8 mouse cellular contexts compared by ENCODE assay signal in genomic region chr8:111343225-111343624, GRCm38 (mm10). TPM values are rescaled to one million over a fixed set of nuclear protein-coding genes. Genes with fewer than 3 reads are reported as not detected.
DNase-seq lines count a peak whose midpoint lies in the region; ATAC-seq and TF ChIP-seq lines count a peak whose summit lies in the region.

No protein-coding gene starts in this region.

- H3K9ac ChIP-seq in kidney, postnatal 0 days (ENCODE audit: low read depth, low read length), result no peak overlapping the region
- no peak overlapping the region for H3K9ac ChIP-seq in liver, embryonic 14.5 days (replicated peaks)

- DNase-seq in 3T3-L1 (ENCODE audit: low read depth, low spot score), result peak; percentile 93
- peak; percentile 89 for DNase-seq in MN1 (ENCODE audit: low spot score)
- DNase-seq in cerebellum, adult 8-10 months, result peak; percentile 77
- peak; percentile 47 to 55 for DNase-seq in gastrocnemius, adult 8-10 months (ENCODE audit: low spot score in 2 of 2)
- DNase-seq in kidney, postnatal 0 days (ENCODE audit: low spot score), result peak; percentile 93
- DNase-seq in liver, embryonic 14.5 days (ENCODE audit: low read depth in 3 of 3, low spot score in 3 of 3), result peak; percentile 38 to 45 (median 45)
- peak; percentile 59 for DNase-seq in retina, postnatal 7 days (ENCODE audit: low read depth, low spot score)
- peak; percentile 90 for DNase-seq in thymus, postnatal 4 days

- H3K4me3 ChIP-seq in kidney, postnatal 0 days (replicated peaks; ENCODE audit: low read depth, low read length), result no peak overlapping the region
- H3K4me3 ChIP-seq in liver, embryonic 14.5 days (ENCODE audit: insufficient read depth in 1 of 2, low read depth in 2 of 2, low read length in 2 of 2), result no peak overlapping the region

- WGBS in kidney, postnatal 0 days, result 11% methylated on average over 5 of the region's 5 CpGs
- 2% methylated on average over 5 of the region's 5 CpGs for WGBS in liver, embryonic 14.5 days (ENCODE audit: insufficient replicate concordance)

- peak; percentile 96 for TF ChIP-seq CTCF in kidney, postnatal 0 days (IDR thresholded peaks at IDR 0.05; ENCODE audit: low read depth)
- TF ChIP-seq CTCF in liver, embryonic 14.5 days (IDR thresholded peaks at IDR 0.05; ENCODE audit: low read depth), result peak; percentile 90

- H3K9me3 ChIP-seq in kidney, postnatal 0 days (replicated peaks; ENCODE audit: low read length), result no peaks in the 10 kb centered on the region
- no peaks in the 10 kb centered on the region for H3K9me3 ChIP-seq in liver, embryonic 14.5 days (ENCODE audit: control insufficient read depth, low read length)

- H3K4me1 ChIP-seq in kidney, postnatal 0 days (replicated peaks; ENCODE audit: insufficient read depth, low read length), result no peaks in the 10 kb centered on the region
- peaks cover 0 to 3% of the 10 kb centered on the region in 2 experiments; a peak in 2 of 4 replicates for H3K4me1 ChIP-seq in liver, embryonic 14.5 days (replicated peaks; ENCODE audit: control insufficient read depth in 2 of 2, insufficient read depth in 2 of 2, low read length in 1 of 2)

- no peaks in the 10 kb centered on the region for H3K36me3 ChIP-seq in kidney, postnatal 0 days (ENCODE audit: insufficient read depth, low read length)
- H3K36me3 ChIP-seq in liver, embryonic 14.5 days (replicated peaks; ENCODE audit: control insufficient read depth, insufficient read depth, low read depth), result no peaks in the 10 kb centered on the region

- no peaks in the 10 kb centered on the region for H3K27me3 ChIP-seq in kidney, postnatal 0 days (ENCODE audit: insufficient read depth, low read length)
- H3K27me3 ChIP-seq in liver, embryonic 14.5 days (ENCODE audit: control insufficient read depth, insufficient read depth, low read length), result no peaks in the 10 kb centered on the region

- no peak overlapping the region for H3K4me2 ChIP-seq in kidney, postnatal 0 days (ENCODE audit: low read length)
- no peak overlapping the region for H3K4me2 ChIP-seq in liver, embryonic 14.5 days (ENCODE audit: low read depth)

- TF ChIP-seq EP300 in liver, embryonic 14.5 days (IDR thresholded peaks at IDR 0.05; ENCODE audit: low read depth), result no peak

- H3K27ac ChIP-seq in kidney, postnatal 0 days, result no peak overlapping the region
- H3K27ac ChIP-seq in liver, embryonic 14.5 days, result no peak overlapping the region

- ATAC-seq in kidney, postnatal 0 days (replicated peaks; ENCODE audit: low FRiP score, low read depth), result peak; percentile 75
- no peak for ATAC-seq in liver, embryonic 14.5 days (ENCODE audit: insufficient read depth)

RNA-seq across cellular contexts. Expression of gene Mlkl, which starts 5.2 kb away (rescaled TPM):
- 1 to 10 TPM in 1 of 4 experiments, under 1 TPM in 3; 0.29 to 1.6 (median 0.76) TPM for total RNA-seq in gastrocnemius, adult 8-10 months (2022)
- 2.5 and 3.1 TPM in 2 replicates for polyA plus RNA-seq in kidney, postnatal 0 days (2015; fragmentation: Nextera tagmentation; extraction: Ambion mirVana)
- polyA plus RNA-seq in liver, embryonic 14.5 days (2012; rRNA removed), result 1.3 and 1.6 TPM in 2 replicates
- 2.3 and 2.8 TPM in 2 replicates for polyA plus RNA-seq in liver, embryonic 14.5 days (2014; fragmentation: Nextera tagmentation; extraction: Ambion mirVana)

RNA-seq across cellular contexts. Expression of gene Rfwd3, which starts 43.2 kb away (rescaled TPM):
- total RNA-seq in gastrocnemius, adult 8-10 months (2022), result 1 to 10 TPM; 4.1 to 4.7 (median 4.2) TPM
- polyA plus RNA-seq in kidney, postnatal 0 days (2015; fragmentation: Nextera tagmentation; extraction: Ambion mirVana), result 24.7 and 30.9 TPM in 2 replicates
- polyA plus RNA-seq in liver, embryonic 14.5 days (2012; rRNA removed), result 16.9 and 24.5 TPM in 2 replicates
- 43.8 and 49.9 TPM in 2 replicates for polyA plus RNA-seq in liver, embryonic 14.5 days (2014; fragmentation: Nextera tagmentation; extraction: Ambion mirVana)

RNA-seq across cellular contexts. Expression of gene Fa2h, which starts 50.4 kb away (rescaled TPM):
- under 1 TPM; 0.17 to 0.58 (median 0.29) TPM for total RNA-seq in gastrocnemius, adult 8-10 months (2022)
- 5.0 and 5.4 TPM in 2 replicates for polyA plus RNA-seq in kidney, postnatal 0 days (2015; fragmentation: Nextera tagmentation; extraction: Ambion mirVana)
- polyA plus RNA-seq in liver, embryonic 14.5 days (2012; rRNA removed), result 0.02 and 0.08 TPM in 2 replicates
- 0.05 TPM in 1 of 2 replicates, not detected in the other for polyA plus RNA-seq in liver, embryonic 14.5 days (2014; fragmentation: Nextera tagmentation; extraction: Ambion mirVana)
